Mouse (Mus musculus): Measurements from ENCODE around the gene Minos1.

DNA sequence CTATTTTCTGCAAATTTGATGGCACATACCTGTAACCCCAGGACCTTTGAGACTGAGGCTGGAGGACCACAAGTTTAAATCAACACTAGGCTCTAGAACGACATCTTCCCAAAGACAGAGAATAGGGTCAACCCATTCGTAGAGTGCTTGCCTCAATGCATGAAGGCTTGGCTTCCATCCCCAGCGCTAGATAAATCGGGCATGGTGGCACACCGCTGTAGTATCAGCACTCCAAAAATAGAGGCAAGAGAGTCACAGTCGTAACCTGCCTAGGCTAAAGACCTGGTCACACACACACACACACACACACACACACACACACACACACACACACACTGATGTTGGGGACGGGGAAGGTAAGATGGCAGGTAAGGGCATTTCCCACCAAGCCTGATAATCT is 50.7 kb downstream of the Minos1 start:
- no peak for TF ChIP-seq CTCF (IDR thresholded peaks at IDR 0.05; ENCODE audit: borderline replicate concordance, insufficient read depth, low read depth, low read length)
- TF ChIP-seq POLR2A (IDR thresholded peaks at IDR 0.05; ENCODE audit: borderline replicate concordance, insufficient read depth, low read length) = no peak
